Mouse (Mus musculus) cerebellum, postnatal 25 days (tissue): ENCODE data around the gene Tmem151a.

Experiments
- DNase-seq, 2 experiments: peaks; one replicate each; pipeline ENCODE4 v3.0.0; 2021; ENCODE audit warnings: mixed read lengths in 2 of 2

Tmem151a gene

GRCm38 (mm10) chr19:5085145-5085863 is at the start of gene Tmem151a:
Tmem151a (minus strand) TSS chr19:5085531.
- DNase-seq, result peak; percentile 79 to 88

- DNase-seq, result no peak
These were observed 45.9 kb upstream of the Tmem151a start for GRCm38 (mm10) chr19:5131237-5131636.

GRCm38 (mm10) chr19:5129770-5130169 is 44.4 kb upstream of the Tmem151a start:
- no peak for DNase-seq

- DNase-seq, result peak; percentile 65 to 72
These were observed 38.8 kb upstream of the Tmem151a start for GRCm38 (mm10) chr19:5124055-5124614.

GRCm38 (mm10) chr19:5123241-5123640 is 37.9 kb upstream of the Tmem151a start:
- DNase-seq, result no peak

- DNase-seq, result no peak
These were observed 37.2 kb upstream of the Tmem151a start for GRCm38 (mm10) chr19:5122492-5122891.

GRCm38 (mm10) chr19:5118384-5118698 is 33.0 kb upstream of the Tmem151a start, which contains the start of gene Klc2:
Klc2 (minus strand) TSS chr19:5118560.
- DNase-seq, result no peak

GRCm38 (mm10) chr19:5117494-5118383 is 32.4 kb upstream of the Tmem151a start:
- DNase-seq, result peak; percentile 94 to 96

- peak in 1 of 2 experiments; percentile 56 for DNase-seq
These were observed 28.5 kb upstream of the Tmem151a start for GRCm38 (mm10) chr19:5113783-5114182.

- peak in 1 of 2 experiments; percentile 76 for DNase-seq
These were observed 24.5 kb upstream of the Tmem151a start for GRCm38 (mm10) chr19:5109659-5110453.

GRCm38 (mm10) chr19:5108702-5109101 is 23.4 kb upstream of the Tmem151a start:
- no peak for DNase-seq

GRCm38 (mm10) chr19:5108271-5108575 is 22.9 kb upstream of the Tmem151a start:
- peak in 1 of 2 experiments; percentile 36 for DNase-seq

GRCm38 (mm10) chr19:5107556-5108270 is 22.4 kb upstream of the Tmem151a start:
- DNase-seq, result peak in 1 of 2 experiments; percentile 43

- peak; percentile 99 for DNase-seq
These were observed 21.4 kb upstream of the Tmem151a start, which contains the start of gene Rab1b for GRCm38 (mm10) chr19:5106731-5107191. Rab1b (minus strand) TSS chr19:5107072.

GRCm38 (mm10) chr19:5106074-5106473 is 20.7 kb upstream of the Tmem151a start:
- peak in 1 of 2 experiments; percentile 55 for DNase-seq

- peak; percentile 81 to 89 for DNase-seq
These were observed 13.2 kb upstream of the Tmem151a start, which contains the start of gene Cnih2 for GRCm38 (mm10) chr19:5098363-5099143. Cnih2 (minus strand) TSS chr19:5098521.

GRCm38 (mm10) chr19:5097521-5098362 is 12.4 kb upstream of the Tmem151a start:
- DNase-seq, result peak in 1 of 2 experiments; percentile 50

GRCm38 (mm10) chr19:5095887-5096474 is 10.7 kb upstream of the Tmem151a start:
- DNase-seq, result peak in 1 of 2 experiments; percentile 47

GRCm38 (mm10) chr19:5094746-5095417 is 9.6 kb upstream of the Tmem151a start:
- DNase-seq, result peak in 1 of 2 experiments; percentile 13
